Mouse (Mus musculus) hematopoietic stem cell, adult 5-6 weeks (primary cell): Measurements from ENCODE around the gene Scn4a. TPM values are rescaled to one million over a fixed set of nuclear protein-coding genes. Genes with fewer than 3 reads are reported as not detected.
"Not testable (repeated sequence)": the region's sequence is repeated elsewhere in the genome, so short reads cannot be mapped to it uniquely, and the experiment has no call there.

Experiments
- ATAC-seq, 2 experiments: fragments of 125-278 bp in 1 of 2; replicated peaks in 1 of 2; 2 replicates each; pipeline ENCODE4 v1.8.0; 2016 to 2017; ENCODE audit warnings: inconsistent platforms in 2 of 2, mild to moderate bottlenecking in 2 of 2, moderate number of reproducible peaks in 2 of 2, low read depth in 1 of 2, moderate TSS enrichment in 1 of 2; ENCODE audit not compliant: low FRiP score in 2 of 2, poor library complexity in 2 of 2, severe bottlenecking in 2 of 2, insufficient read depth in 1 of 2, low TSS enrichment in 1 of 2
- total RNA-seq: library from RNA; stranded (forward); fragments of 172-1452, 232-1000 nt; gene quantifications from 2 replicates; pipeline ENCODE4 v1.2.3, GENCODE M21; 2017

Gene Scn4a
- not detected in 2 replicates for total RNA-seq

DNA sequence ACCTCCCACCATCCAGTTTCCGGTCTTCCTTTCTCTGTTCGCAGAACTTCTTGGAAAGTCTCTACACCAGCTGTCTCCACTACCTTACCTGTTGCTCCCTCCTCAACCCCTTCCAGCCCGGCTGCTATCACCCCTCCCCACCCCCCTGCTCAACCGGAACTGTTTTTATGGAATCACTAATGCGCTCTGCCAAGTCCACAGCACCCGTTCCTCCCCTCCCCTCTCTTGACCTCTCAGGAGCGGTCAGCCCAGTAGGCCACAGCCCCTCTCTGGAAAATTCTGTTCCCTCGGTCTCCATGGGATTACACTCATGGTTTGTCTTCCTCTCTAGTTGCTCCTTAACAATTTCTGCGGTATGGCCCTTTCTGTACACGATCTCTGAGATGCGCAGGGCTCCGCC, at the start of gene Scn4a:
Gene Scn4a (minus strand): TSS at position 101 of the 400 bp plus-strand sequence.
- ATAC-seq, result no peak

DNA sequence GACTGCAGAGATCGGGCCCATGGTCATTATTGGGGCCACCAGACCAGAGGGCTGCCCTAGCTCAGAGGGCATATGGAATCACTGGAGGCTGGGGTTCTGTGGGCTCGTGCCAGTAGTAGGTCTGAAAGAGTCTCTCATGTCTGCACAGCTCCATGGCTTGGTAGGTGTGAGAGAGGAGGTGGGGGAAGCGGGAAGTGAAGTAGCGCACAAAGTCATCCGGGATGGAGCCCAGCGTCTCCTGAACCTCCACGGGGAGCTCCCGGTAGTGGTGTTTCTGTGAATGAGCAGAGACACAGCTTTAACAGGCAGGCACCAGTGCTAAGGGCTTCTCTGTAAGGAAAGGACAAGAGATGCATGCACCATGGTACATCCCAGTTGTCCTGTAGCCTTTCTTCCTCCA, 45.4 kb upstream of the Scn4a start:
- no peak for ATAC-seq

DNA sequence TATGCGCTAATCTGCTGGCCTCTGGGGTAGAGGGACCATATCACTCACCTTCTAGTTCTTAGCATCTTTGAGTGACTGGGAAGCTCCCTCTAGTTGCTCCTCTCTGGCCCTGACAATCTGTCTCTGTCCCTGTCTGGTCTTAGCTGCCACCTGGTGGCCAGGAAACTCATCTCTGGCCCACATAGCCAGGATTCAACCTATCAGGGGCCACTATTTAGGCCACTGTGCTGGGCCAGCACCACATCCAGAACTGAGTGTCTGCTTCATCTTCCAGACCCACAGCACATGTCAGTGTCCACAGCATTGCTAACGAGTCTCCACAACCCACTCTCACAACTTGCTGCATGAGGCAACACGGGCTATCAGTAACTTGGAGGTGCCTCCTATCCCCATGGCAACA, 44.6 kb upstream of the Scn4a start:
- ATAC-seq, result no peak

DNA sequence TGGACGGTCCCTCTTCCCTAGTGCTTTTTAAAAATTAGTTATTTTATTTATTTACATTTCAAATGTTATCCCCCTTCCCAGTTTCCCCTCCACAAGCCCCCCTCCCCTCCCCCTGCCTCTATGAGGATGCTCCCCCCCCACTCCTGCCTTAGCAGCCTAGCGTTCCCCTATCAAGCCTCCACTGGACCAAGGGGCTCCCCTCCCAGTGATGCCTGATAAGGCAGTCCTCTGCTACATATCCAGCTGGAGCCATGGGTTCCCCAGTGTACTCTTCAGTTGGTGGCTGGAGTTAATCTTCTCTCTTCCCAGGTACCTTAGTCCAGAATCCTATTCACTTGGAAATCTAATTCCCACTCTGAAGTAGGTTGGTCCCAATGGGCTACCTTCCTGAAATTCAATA, 41.0 kb upstream of the Scn4a start:
- not testable (repeated sequence) for ATAC-seq

DNA sequence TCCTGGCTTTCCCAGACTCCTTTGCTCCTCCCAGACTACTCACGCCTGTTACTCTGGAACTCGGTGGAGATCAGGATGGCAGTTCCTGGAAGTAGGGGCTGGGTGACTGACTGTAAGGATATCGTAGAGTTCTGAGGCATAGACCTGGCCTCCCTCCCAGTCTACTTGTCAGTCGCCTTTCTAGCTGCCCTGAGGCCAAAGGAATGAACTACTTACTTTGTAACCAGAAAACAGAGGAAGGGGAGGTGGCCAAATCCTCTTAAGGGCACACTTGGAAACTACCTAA, 40.2 kb upstream of the Scn4a start:
- ATAC-seq, result no peak

DNA sequence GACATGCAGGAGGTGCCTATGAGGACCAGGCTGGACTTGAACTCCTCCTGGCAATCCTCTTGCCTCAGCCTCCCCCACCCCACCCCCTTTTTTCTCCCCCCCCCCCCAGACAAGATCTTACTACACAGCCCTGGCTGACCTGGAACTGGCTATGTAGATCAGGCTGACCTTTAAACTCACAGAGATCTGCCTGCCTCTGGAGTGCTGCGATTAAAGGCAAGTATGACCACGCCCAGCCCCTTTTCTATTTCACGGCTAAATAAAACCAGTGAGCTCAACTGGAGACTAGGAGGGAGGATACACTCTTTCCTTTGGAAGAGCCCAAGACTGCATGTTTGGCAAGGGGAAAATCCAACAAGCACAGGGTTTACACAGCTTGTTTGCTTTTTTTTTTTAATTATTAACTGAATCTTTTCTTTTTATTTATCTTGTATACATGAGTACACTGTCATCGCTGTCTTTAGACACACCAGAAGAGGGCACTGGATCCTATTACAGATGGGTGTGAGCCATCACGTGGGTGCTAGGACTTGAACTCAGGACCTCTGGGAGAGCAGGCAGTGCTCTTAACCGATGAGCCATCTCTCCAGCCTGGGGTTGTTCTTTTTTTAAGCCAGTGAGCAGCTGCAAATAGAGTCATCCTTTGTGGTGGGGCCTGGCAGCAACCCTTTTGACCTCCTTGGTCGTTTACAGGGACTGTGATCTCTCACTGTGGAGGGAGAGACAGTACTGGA, 39.7 kb upstream of the Scn4a start:
- ATAC-seq, result no peak

DNA sequence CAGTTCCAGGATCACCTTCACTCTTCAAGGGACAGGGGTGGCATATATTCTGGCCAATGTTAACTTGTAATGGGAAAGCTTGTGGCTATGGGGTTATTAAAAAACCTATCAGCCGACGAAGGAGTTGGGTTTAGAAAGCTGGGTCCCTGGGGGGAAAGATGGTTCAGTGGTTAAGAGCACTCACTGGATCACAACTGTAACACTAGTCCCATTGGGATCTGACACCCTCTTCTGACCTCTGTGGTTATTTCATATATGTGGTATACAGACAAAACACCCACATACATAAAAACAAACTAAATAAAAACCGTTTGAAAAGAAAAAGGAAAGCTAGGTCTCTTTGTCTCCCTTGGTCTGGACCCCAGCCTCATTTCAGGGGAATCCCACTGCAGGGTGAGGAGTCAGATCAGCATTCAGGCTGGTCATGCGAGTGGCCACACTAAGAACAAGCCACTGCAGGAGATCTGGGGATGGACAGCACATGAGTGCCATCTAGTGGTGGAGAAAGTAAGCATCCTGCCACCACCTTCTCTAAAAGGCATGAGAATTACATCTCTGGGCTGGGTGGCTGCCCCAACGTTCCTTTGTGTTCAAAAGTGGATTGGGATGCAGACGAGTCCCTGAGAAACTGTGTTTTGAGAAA, 38.6 kb upstream of the Scn4a start:
- ATAC-seq, result peak; percentile 57 to 60; a peak in 2 of 4 replicates

DNA sequence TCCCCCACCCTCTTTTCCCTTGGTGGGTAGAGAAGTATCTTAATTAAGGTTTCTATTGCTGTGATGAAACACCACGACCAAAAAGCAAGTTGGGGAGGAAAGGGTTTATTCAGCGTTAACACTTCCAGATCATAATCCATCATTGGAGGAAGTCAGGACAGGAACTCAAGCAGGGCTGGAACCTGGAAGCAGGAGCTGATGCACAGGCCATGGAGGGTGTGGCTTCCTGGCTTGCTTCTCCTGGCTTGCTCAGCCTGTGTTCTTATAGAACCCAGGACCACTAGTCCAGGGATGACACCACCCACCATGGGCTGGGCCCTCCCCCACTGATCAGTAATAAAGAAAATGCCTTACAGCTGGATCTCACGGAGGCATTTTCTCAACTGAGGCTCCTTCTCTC, 37.7 kb upstream of the Scn4a start:
- no peak for ATAC-seq

DNA sequence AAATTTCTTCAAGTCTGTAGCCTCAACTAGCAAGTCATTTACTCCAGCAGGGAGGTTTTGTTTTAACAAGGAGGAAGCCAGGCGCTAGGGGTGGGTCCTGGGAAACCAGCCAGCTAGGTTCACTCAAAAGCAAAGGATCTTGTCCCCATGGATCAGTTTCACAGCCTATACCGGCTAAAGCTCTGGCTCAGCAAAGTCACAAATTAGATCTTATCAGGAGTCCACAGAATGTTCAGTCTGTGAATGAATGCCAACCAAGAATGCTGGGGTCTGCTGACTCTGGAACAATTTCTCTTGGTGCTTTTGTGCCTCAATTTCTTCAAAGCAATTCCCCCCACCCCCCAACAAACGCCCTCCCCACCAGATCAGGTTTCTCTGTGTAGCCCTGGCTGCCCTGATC, 36.5 kb upstream of the Scn4a start:
- no peak for ATAC-seq

DNA sequence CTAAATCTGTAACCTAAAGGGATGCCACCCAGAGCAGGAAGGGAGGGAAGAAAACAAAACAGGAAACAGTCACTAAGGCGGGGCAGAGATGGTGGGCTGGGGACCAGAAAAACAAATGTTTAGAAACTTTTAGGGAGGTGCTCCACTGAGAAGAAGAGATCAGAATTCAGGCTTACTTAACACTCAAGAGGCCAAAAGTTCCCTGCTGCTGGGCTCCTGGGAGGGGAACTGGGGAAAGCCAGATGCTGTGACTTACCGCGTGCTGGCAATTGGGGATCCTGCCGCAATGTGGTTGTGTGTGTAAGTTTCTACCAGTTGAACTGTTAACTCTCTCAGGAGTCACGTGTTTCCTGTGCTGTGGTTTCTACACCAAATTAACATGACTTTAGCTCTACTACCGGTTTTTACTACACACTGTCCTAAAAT, 34.7 kb upstream of the Scn4a start, which contains the start of gene Icam2:
Gene Icam2 (minus strand): TSS at position 285 of the 426 bp plus-strand sequence.
- peak; percentile 70 to 75 for ATAC-seq

DNA sequence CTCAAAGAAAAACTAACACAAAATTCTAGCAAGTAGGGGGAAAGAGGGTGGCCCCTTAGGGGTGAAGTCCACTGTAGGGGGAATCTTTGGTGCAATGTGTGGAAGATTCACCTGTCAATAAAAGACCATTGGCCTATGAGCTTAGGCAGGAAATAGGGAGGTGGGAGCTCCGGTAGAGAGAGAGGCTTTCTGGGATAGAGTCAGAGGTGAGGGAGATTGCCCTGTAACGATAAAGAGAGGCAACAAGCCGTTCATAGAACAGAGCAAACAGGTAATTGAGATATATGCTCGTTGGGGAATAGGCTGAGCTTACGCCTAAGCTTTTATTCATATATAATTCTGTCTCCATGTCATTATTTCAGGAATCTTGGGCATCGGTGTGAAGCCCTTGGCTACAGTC, 33.9 kb upstream of the Scn4a start:
- ATAC-seq, result peak; percentile 12 to 34; a peak in 1 of 4 replicates

DNA sequence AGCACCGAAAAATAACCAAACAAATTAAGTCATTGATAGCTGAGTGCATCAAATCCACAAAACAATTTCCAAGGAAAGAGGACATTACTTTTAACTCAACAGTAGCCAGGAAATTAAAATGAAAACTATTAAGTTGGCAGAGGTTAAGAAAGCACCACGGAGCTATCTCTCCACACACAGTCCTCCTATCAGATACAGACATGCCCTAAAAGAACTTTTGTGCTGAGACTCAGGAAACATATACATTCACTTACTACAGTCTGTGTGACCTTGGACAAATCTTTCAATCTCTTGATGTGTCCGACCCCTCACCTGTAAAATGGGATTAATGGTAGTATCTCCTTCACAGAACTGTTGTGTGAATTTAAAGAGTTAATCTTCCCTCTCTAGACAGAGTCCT, 33.3 kb upstream of the Scn4a start:
- ATAC-seq, result no peak

DNA sequence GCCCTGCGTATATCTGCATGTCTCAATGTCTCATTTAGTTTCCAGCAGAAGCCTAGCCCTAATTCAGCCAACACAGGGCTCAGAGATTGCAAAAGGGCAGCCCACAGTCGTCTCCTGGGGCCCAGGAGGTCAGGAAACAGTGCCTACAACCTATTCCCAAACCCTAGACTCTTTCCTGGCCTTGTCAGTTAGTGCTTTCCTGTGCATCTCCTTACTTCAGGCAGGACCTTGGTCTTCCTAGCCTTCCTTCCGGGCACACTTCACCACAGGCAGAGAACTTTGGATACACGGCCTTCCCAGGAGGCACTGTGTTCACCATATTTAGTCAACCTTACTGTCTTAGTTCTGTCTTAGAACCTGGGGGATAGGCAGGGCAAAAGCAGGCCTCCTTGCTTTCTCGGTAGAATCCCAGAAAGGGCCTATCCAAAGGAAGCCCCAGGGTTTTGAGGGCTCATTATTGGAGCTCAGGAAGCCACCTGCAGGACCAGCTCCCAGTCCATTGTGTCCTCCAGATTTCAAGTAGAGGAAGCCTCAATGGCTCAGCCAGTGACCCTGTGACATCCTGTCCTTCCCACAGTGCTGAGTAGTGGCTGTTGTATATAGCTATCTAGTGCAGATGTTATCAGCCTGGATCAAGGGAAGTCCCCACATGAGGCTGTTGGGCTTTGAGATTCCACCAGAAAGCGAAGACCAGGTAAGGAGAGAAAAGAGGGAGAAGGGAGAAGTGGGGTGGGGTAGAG, 30.1 kb upstream of the Scn4a start:
- ATAC-seq, result no peak

DNA sequence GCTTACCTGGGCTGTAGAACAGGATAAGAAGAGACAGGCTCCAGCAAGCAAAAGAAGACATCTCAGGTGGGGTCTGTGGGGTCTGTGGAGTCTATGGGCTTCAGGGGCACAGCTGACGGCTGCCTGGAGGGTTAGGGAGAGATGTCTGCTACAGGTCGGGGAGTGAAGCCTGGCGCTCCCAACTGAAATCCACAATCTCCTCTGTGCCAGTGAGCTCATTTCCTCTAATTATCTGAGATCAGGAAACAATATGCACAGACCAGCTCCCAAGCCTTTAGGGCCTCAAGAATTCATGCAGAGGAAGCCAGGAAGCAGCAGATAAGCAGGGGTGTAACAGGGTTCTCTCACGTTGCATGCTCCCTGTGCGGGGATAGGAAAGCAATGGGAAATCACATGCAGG, 29.3 kb upstream of the Scn4a start:
- peak in 1 of 2 experiments; percentile 29; a peak in 1 of 4 replicates for ATAC-seq

DNA sequence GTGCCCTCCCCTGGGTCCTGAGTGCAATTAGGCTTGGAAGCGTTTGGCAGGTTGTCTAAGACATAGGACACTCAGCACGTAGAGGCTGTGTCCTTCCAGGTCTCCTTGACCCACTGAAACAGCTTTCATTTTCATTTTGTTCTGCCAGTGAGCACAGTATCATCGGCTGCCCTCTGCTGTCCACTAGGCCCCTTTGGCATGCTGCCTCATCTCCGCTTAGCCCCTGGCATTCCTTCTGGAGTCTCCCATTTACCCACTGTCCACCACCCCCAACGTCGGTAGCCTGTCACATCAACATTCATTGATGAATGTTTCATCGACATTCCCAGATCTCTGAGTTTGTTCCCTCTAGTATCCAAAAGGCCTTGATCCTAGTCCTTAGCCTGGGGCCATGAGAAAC, 28.8 kb upstream of the Scn4a start:
- ATAC-seq, result no peak

DNA sequence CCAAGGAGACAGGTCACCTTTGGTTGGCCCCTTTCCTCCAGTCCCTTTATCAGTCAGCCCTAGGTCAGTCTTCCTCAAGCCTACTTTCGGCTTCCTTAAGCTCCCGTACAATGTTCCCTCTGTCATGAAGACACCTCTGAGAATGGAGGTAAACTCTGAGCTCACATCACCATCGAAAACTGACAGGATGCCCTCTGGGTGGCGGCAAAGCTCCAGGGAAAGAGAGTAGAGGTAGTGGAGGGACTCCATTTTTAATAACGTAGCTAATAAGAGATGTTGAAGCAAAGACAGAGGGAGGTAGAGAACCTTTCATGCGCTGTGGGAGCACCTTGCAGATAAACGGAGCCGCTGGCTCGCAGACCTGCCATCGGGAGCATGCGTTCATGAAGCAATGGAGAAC, 27.9 kb upstream of the Scn4a start:
- ATAC-seq, result no peak

DNA sequence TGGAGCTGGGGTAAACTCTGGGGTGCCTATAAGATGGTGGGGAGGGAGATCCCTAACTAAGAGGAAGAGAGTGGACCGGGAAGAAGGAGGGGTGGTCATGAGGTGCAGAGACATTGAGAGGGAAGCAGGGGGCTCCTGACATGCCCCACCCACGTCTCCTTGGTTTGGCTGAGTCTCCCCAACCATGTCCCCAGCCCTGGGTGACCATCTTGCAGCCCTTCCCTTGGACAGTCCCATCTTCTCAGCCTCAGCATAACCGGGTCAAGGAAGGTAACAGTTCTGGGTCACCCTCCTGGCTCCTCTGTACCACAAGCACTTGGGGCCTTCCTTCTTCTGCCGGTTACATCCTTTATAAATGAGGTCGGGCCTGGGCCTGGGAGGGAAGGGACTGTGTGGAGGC, 21.9 kb upstream of the Scn4a start:
- no peak for ATAC-seq

DNA sequence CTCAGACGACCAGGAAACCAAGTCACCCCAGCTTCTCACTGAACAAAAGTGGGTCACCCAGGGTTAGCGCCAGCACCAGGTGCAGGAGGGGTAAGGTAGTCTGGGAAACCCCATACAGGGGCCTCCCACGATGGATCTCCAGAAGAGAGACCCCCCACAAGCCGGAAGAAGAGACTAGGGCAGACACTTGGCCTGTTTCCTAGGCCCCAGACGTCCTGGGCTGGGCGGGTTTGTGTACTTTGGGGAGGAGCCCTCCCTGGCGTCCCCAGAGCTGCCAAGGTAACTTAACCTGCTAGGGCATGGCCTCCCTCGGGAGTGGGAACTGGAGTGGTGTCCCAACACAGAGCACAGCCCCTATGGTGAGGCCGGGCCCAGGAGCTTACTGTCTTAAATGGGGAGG, 21.5 kb upstream of the Scn4a start:
- ATAC-seq, result no peak
